Mouse (Mus musculus): ENCODE measurements at regions not wholly inside any gene's neighbourhood (a gene's known extent, or its start where the extent isn't known, plus 50 kb on each side); places are given as distances from the start of the nearest gene placed in this dataset.
"Not testable (repeated sequence)": the region's sequence is repeated elsewhere in the genome, so short reads cannot be mapped to it uniquely, and the experiment has no call there.

- not testable (repeated sequence) for ATAC-seq (ENCODE audit: insufficient number of reproducible peaks, low FRiP score); H3K27me3 ChIP-seq (replicated peaks); H3K4me2 ChIP-seq; H3K9ac ChIP-seq; H3K4me1 ChIP-seq (replicated peaks); H3K27ac ChIP-seq (ENCODE audit: poor library complexity, severe bottlenecking); H3K4me3 ChIP-seq
- peaks cover 21% of the 10 kb centered on the region for H3K36me3 ChIP-seq
- H3K9me3 ChIP-seq (replicated peaks), result peaks cover 13% of the 10 kb centered on the region
- WGBS, result 92% methylated on average over 4 of the region's 4 CpGs
Measured at GRCm38 (mm10) chr5:104576991-104577390, 68.8 kb downstream of the BC005561 start.

GRCm38 (mm10) chr5:104582368-104582767 is 74.2 kb downstream of the BC005561 start:
- WGBS, result 92% methylated on average over 3 of the region's 3 CpGs
- not testable (repeated sequence) for H3K4me2 ChIP-seq; H3K4me3 ChIP-seq; H3K9ac ChIP-seq; H3K4me1 ChIP-seq (replicated peaks); H3K27me3 ChIP-seq (replicated peaks); ATAC-seq (ENCODE audit: insufficient number of reproducible peaks, low FRiP score); H3K27ac ChIP-seq (ENCODE audit: poor library complexity, severe bottlenecking)
- Histone ChIP-seq H3K9me3 (replicated peaks) (peaks cover 46% of the 10 kb centered on the region), H3K36me3 (peaks cover 54% of the 10 kb centered on the region)

GRCm38 (mm10) chr5:104609177-104609576 is 101.0 kb downstream of the BC005561 start:
- Histone ChIP-seq H3K4me1 (replicated peaks) (no peaks in the 10 kb centered on the region), H3K36me3 (no peaks in the 10 kb centered on the region), H3K9ac (no peak overlapping the region), H3K4me2 (no peak overlapping the region), H3K27me3 (replicated peaks) (no peaks in the 10 kb centered on the region), H3K27ac (ENCODE audit: poor library complexity, severe bottlenecking) (no peak overlapping the region), H3K9me3 (replicated peaks) (peaks cover 17% of the 10 kb centered on the region), H3K4me3 (no peak overlapping the region)
- WGBS, result 58% methylated on average over 7 of the region's 7 CpGs
- no peak for ATAC-seq (ENCODE audit: insufficient number of reproducible peaks, low FRiP score)

Data from heart, embryonic 12.5 days (tissue).